8 mouse cellular contexts compared by ENCODE assay signal in genomic region chr7:141176173-141176572, GRCm38 (mm10). TPM values are rescaled to one million over a fixed set of nuclear protein-coding genes. Genes with fewer than 3 reads are reported as not detected.
DNase-seq lines count a peak whose midpoint lies in the region; ATAC-seq and TF ChIP-seq lines count a peak whose summit lies in the region.

No protein-coding gene starts in this region.

- no peaks in the 10 kb centered on the region for H3K4me1 ChIP-seq in ES-Bruce4 (ENCODE audit: control insufficient read depth, insufficient read depth, low read length)
- peaks cover 6% of the 10 kb centered on the region for H3K4me1 ChIP-seq in embryonic facial prominence, embryonic 12.5 days

- 4% methylated on average over 8 of the region's 8 CpGs for WGBS in embryonic facial prominence, embryonic 12.5 days

- 0 out of 2 replicates have a peak, but pooled peaks have one; percentile 17 for TF ChIP-seq EP300 in ES-Bruce4 (IDR thresholded peaks at IDR 0.05; ENCODE audit: insufficient read depth, low read depth, low read length)

- no peak for ATAC-seq in embryonic facial prominence, embryonic 12.5 days (ENCODE audit: insufficient number of reproducible peaks, insufficient read depth, low FRiP score, low TSS enrichment)

- TF ChIP-seq POLR2A in ES-Bruce4 (IDR thresholded peaks at IDR 0.05; ENCODE audit: insufficient read depth, low read length): no peak

- no peak overlapping the region for H3K9ac ChIP-seq in ES-Bruce4 (ENCODE audit: low read depth, poor library complexity, severe bottlenecking)
- no peak overlapping the region for H3K9ac ChIP-seq in embryonic facial prominence, embryonic 12.5 days

- intact Hi-C loops in heart, postnatal 14 days (cut with DNase I): loop anchor here (1.0 to 5.0 kb wide), 4 partner anchors 84 to 269 kb away; no protein-coding TSS in a partner anchor

- DNase-seq in adrenal gland, postnatal 25 days: peak; percentile 88
- DNase-seq in heart, postnatal 14 days: peak; percentile 87 to 93
- DNase-seq in layer of hippocampus, adult 9-11 months: peak; percentile 84
- DNase-seq in lung, postnatal 36 days: peak; percentile 96
- peak; percentile 92 to 93 for DNase-seq in right cerebral cortex, adult 2 months (ENCODE audit: low spot score in 2 of 2)
- DNase-seq in urinary bladder, postnatal 14 days (ENCODE audit: low spot score): peak; percentile 87

- no peak overlapping the region for H3K4me3 ChIP-seq in ES-Bruce4 (ENCODE audit: low read depth, low read length)
- no peak overlapping the region for H3K4me3 ChIP-seq in embryonic facial prominence, embryonic 12.5 days

- TF ChIP-seq CTCF in ES-Bruce4 (IDR thresholded peaks at IDR 0.05; ENCODE audit: low read depth, low read length): peak; percentile 98

- 0 out of 2 replicates have a peak overlapping the region, but pooled peaks have one; percentile 13 for H3K4me2 ChIP-seq in embryonic facial prominence, embryonic 12.5 days (replicated peaks)

- no peaks in the 10 kb centered on the region for H3K27me3 ChIP-seq in ES-Bruce4 (ENCODE audit: control insufficient read depth, insufficient read depth, low read length, poor library complexity, severe bottlenecking)
- H3K27me3 ChIP-seq in embryonic facial prominence, embryonic 12.5 days: no peaks in the 10 kb centered on the region

- H3K9me3 ChIP-seq in ES-Bruce4 (replicated peaks; ENCODE audit: control insufficient read depth, insufficient read depth, low read length, poor library complexity, severe bottlenecking): no peaks in the 10 kb centered on the region
- no peaks in the 10 kb centered on the region for H3K9me3 ChIP-seq in embryonic facial prominence, embryonic 12.5 days

- no peaks in the 10 kb centered on the region for H3K36me3 ChIP-seq in ES-Bruce4 (ENCODE audit: control insufficient read depth, insufficient read depth, low read length, poor library complexity, severe bottlenecking)
- no peaks in the 10 kb centered on the region for H3K36me3 ChIP-seq in embryonic facial prominence, embryonic 12.5 days

- no peak overlapping the region for H3K27ac ChIP-seq in ES-Bruce4 (ENCODE audit: insufficient read depth, low read length)
- H3K27ac ChIP-seq in embryonic facial prominence, embryonic 12.5 days: no peak overlapping the region

RNA-seq across cellular contexts. Expression of gene Rnh1, which starts 3.5 kb away (rescaled TPM):
- 44.8 and 48.5 TPM in 2 replicates for polyA plus RNA-seq in ES-Bruce4 (2011; ENCODE audit: insufficient read depth, insufficient read length, low read depth, missing spikeins)
- total RNA-seq in adrenal gland, postnatal 25 days (2021): 298 and 356 TPM in 2 replicates
- 87.9 and 88.1 TPM in 2 replicates for polyA plus RNA-seq in embryonic facial prominence, embryonic 12.5 days (2016; fragmentation: Nextera tagmentation; extraction: Ambion mirVana)
- total RNA-seq in heart, postnatal 14 days (2021): 10 to 100 TPM; 60.8 to 70.2 TPM

RNA-seq across cellular contexts. Expression of gene Hras, which starts 17.6 kb away (rescaled TPM):
- 50.5 and 51.8 TPM in 2 replicates for polyA plus RNA-seq in ES-Bruce4 (2011; ENCODE audit: insufficient read depth, insufficient read length, low read depth, missing spikeins)
- total RNA-seq in adrenal gland, postnatal 25 days (2021): 64.8 and 88.0 TPM in 2 replicates
- 91.0 and 111 TPM in 2 replicates for polyA plus RNA-seq in embryonic facial prominence, embryonic 12.5 days (2016; fragmentation: Nextera tagmentation; extraction: Ambion mirVana)
- total RNA-seq in heart, postnatal 14 days (2021): 100 to 1,000 TPM; 101 to 104 TPM

RNA-seq across cellular contexts. Expression of gene Lrrc56, which starts 17.8 kb away (rescaled TPM):
- polyA plus RNA-seq in ES-Bruce4 (2011; ENCODE audit: insufficient read depth, insufficient read length, low read depth, missing spikeins): 3.3 and 3.4 TPM in 2 replicates
- 6.4 and 10.8 TPM in 2 replicates for total RNA-seq in adrenal gland, postnatal 25 days (2021)
- polyA plus RNA-seq in embryonic facial prominence, embryonic 12.5 days (2016; fragmentation: Nextera tagmentation; extraction: Ambion mirVana): 12.1 and 13.4 TPM in 2 replicates
- 1 to 10 TPM; 2.6 to 3.6 TPM for total RNA-seq in heart, postnatal 14 days (2021)

RNA-seq across cellular contexts. Expression of gene Lmntd2, which starts 37.7 kb away (rescaled TPM):
- polyA plus RNA-seq in ES-Bruce4 (2011; ENCODE audit: insufficient read depth, insufficient read length, low read depth, missing spikeins): 5.9 and 6.6 TPM in 2 replicates
- 0.39 TPM in 1 of 2 replicates, not detected in the other for total RNA-seq in adrenal gland, postnatal 25 days (2021)
- polyA plus RNA-seq in embryonic facial prominence, embryonic 12.5 days (2016; fragmentation: Nextera tagmentation; extraction: Ambion mirVana): 3.9 TPM in 2 replicates
- total RNA-seq in heart, postnatal 14 days (2021): not detected

RNA-seq across cellular contexts. Expression of gene Rassf7, which starts 39.5 kb away (rescaled TPM):
- polyA plus RNA-seq in ES-Bruce4 (2011; ENCODE audit: insufficient read depth, insufficient read length, low read depth, missing spikeins): 29.6 and 36.3 TPM in 2 replicates
- 5.7 and 8.0 TPM in 2 replicates for total RNA-seq in adrenal gland, postnatal 25 days (2021)
- polyA plus RNA-seq in embryonic facial prominence, embryonic 12.5 days (2016; fragmentation: Nextera tagmentation; extraction: Ambion mirVana): 38.6 and 42.3 TPM in 2 replicates
- total RNA-seq in heart, postnatal 14 days (2021): 1 to 10 TPM; 1.2 to 1.5 TPM
